Comparison of ENCODE assay signal across 24 mouse cellular contexts in genomic region chr6:115584176-115584575, GRCm38 (mm10). TPM values are rescaled to one million over a fixed set of nuclear protein-coding genes. Genes with fewer than 3 reads are reported as not detected.
DNase-seq lines count a peak whose midpoint lies in the region; ATAC-seq and TF ChIP-seq lines count a peak whose summit lies in the region.
"Had no signal": no experiment of that assay in that cellular context is flagged by ENCODE, and none has a peak within 500 bp of the region (broad histone marks: within the 10 kb centered on the region; RNA-seq: fewer than 3 reads in every experiment).

No protein-coding gene starts in this region.

- H3K4me1 ChIP-seq in kidney, embryonic 14.5 days (ENCODE audit: control insufficient read depth, insufficient read depth, low read length), result no peaks in the 10 kb centered on the region
- no peaks in the 10 kb centered on the region; the same call in 1 of the 2 replicates for H3K4me1 ChIP-seq in liver, postnatal 0 days (ENCODE audit: insufficient read depth)
- no peaks in the 10 kb centered on the region for H3K4me1 ChIP-seq in liver, embryonic 11.5 days (replicated peaks; ENCODE audit: control insufficient read depth, insufficient read depth, low read length)
- H3K4me1 ChIP-seq in stomach, postnatal 0 days (replicated peaks; ENCODE audit: control insufficient read depth, insufficient read depth), result no peaks in the 10 kb centered on the region
- no peaks in the 10 kb centered on the region for H3K4me1 ChIP-seq in forebrain, embryonic 11.5 days (replicated peaks; ENCODE audit: control insufficient read depth, insufficient read depth, low read length)
- H3K4me1 ChIP-seq in hindbrain, embryonic 16.5 days (ENCODE audit: control insufficient read depth, insufficient read depth, low read depth, low read length), result no peaks in the 10 kb centered on the region
- H3K4me1 ChIP-seq: embryonic facial prominence, embryonic 12.5 days; forebrain, embryonic 15.5 days; hindbrain, embryonic 12.5 days; midbrain, embryonic 15.5 days; stomach, embryonic 15.5 days had no signal

- DNase-seq in kidney, adult 18-20 months, result peak; percentile 18
- no peak for DNase-seq in liver, postnatal 0 days
- no peak for DNase-seq in liver, embryonic 11.5 days (ENCODE audit: low spot score)
- peak; percentile 71 for DNase-seq in adipocyte (ENCODE audit: low spot score)
- DNase-seq in stomach, postnatal 0 days (ENCODE audit: low spot score), result no peak
- no peak for DNase-seq in forebrain, embryonic 11.5 days (ENCODE audit: low spot score)
- DNase-seq: cerebellum, adult 9-10 months; gastrocnemius, postnatal 25 days; heart, postnatal 10 days; layer of hippocampus, adult 9-11 months; right cerebral cortex, postnatal 25 days; thymus, adult 2 months had no signal

- TF ChIP-seq CTCF in liver, postnatal 0 days (IDR thresholded peaks at IDR 0.05; ENCODE audit: low read depth), result peak; percentile 5; the same call in 1 of the 2 replicates
- peak; percentile 31; the same call in 1 of the 2 replicates for TF ChIP-seq CTCF in stomach, postnatal 0 days (IDR thresholded peaks at IDR 0.05; ENCODE audit: low read depth)

- no peak for TF ChIP-seq EP300 in liver, postnatal 0 days (IDR thresholded peaks at IDR 0.05; ENCODE audit: low read depth)
- TF ChIP-seq EP300 in stomach, postnatal 0 days (optimal IDR thresholded peaks at IDR 0.05), result no peak

- H3K27ac ChIP-seq in kidney, embryonic 14.5 days (ENCODE audit: low read depth, low read length), result no peak overlapping the region
- no peak overlapping the region for H3K27ac ChIP-seq in liver, postnatal 0 days (ENCODE audit: low read depth)
- H3K27ac ChIP-seq in liver, embryonic 11.5 days (ENCODE audit: low read depth, low read length), result no peak overlapping the region
- no peak overlapping the region for H3K27ac ChIP-seq in stomach, postnatal 0 days (replicated peaks)
- H3K27ac ChIP-seq in forebrain, embryonic 11.5 days (ENCODE audit: low read depth, low read length), result no peak overlapping the region
- no peak overlapping the region for H3K27ac ChIP-seq in hindbrain, embryonic 16.5 days (ENCODE audit: low read depth, low read length)
- H3K27ac ChIP-seq: embryonic facial prominence, embryonic 12.5 days; forebrain, embryonic 15.5 days; heart, embryonic 10.5 days; hindbrain, embryonic 12.5 days; liver, embryonic 14.5 days; midbrain, embryonic 15.5 days; stomach, embryonic 15.5 days had no signal

- H3K27me3 ChIP-seq in kidney, embryonic 14.5 days (ENCODE audit: control insufficient read depth, insufficient read depth, low read length), result no peaks in the 10 kb centered on the region
- H3K27me3 ChIP-seq in liver, postnatal 0 days (ENCODE audit: insufficient read depth, low read length), result no peaks in the 10 kb centered on the region
- H3K27me3 ChIP-seq in liver, embryonic 11.5 days (replicated peaks; ENCODE audit: control insufficient read depth, insufficient read depth, low read length), result no peaks in the 10 kb centered on the region
- no peaks in the 10 kb centered on the region for H3K27me3 ChIP-seq in stomach, postnatal 0 days (ENCODE audit: control insufficient read depth, insufficient read depth, low read length)
- H3K27me3 ChIP-seq in forebrain, embryonic 11.5 days (ENCODE audit: control insufficient read depth, insufficient read depth, low read length), result no peaks in the 10 kb centered on the region
- no peaks in the 10 kb centered on the region for H3K27me3 ChIP-seq in hindbrain, embryonic 16.5 days (replicated peaks; ENCODE audit: control insufficient read depth, insufficient read depth, low read length)
- H3K27me3 ChIP-seq: embryonic facial prominence, embryonic 12.5 days; forebrain, embryonic 15.5 days; hindbrain, embryonic 12.5 days; midbrain, embryonic 15.5 days; stomach, embryonic 15.5 days had no signal

- no peak for ATAC-seq in kidney, embryonic 14.5 days (ENCODE audit: low FRiP score, low TSS enrichment)
- no peak for ATAC-seq in liver, postnatal 0 days
- ATAC-seq in liver, embryonic 11.5 days (replicated peaks; ENCODE audit: low FRiP score), result no peak
- ATAC-seq in stomach, postnatal 0 days (ENCODE audit: low FRiP score, low TSS enrichment), result no peak
- ATAC-seq in forebrain, embryonic 11.5 days (replicated peaks; ENCODE audit: low FRiP score), result no peak
- ATAC-seq in hindbrain, embryonic 16.5 days, result no peak
- ATAC-seq: forebrain, embryonic 15.5 days; midbrain, embryonic 15.5 days had no signal

- H3K4me3 ChIP-seq in kidney, embryonic 14.5 days (ENCODE audit: low read length), result no peak overlapping the region
- no peak overlapping the region for H3K4me3 ChIP-seq in liver, postnatal 0 days (ENCODE audit: low read depth, low read length)
- no peak overlapping the region for H3K4me3 ChIP-seq in liver, embryonic 11.5 days (ENCODE audit: low read depth, low read length)
- no peak overlapping the region for H3K4me3 ChIP-seq in stomach, postnatal 0 days (ENCODE audit: low read depth, low read length)
- H3K4me3 ChIP-seq in forebrain, embryonic 11.5 days (ENCODE audit: low read depth, low read length), result no peak overlapping the region
- no peak overlapping the region for H3K4me3 ChIP-seq in hindbrain, embryonic 16.5 days (ENCODE audit: low read length)
- H3K4me3 ChIP-seq: embryonic facial prominence, embryonic 12.5 days; erythroblast, embryonic 14.5 days; forebrain, embryonic 15.5 days; heart, embryonic 10.5 days; hindbrain, embryonic 12.5 days; midbrain, embryonic 15.5 days; stomach, embryonic 15.5 days had no signal

- no peak overlapping the region for H3K9ac ChIP-seq in kidney, embryonic 14.5 days (ENCODE audit: low read depth, low read length)
- no peak overlapping the region for H3K9ac ChIP-seq in liver, postnatal 0 days (replicated peaks)
- H3K9ac ChIP-seq in liver, embryonic 11.5 days (ENCODE audit: low read depth, low read length), result no peak overlapping the region
- no peak overlapping the region for H3K9ac ChIP-seq in stomach, postnatal 0 days (ENCODE audit: low read length)
- H3K9ac ChIP-seq in forebrain, embryonic 11.5 days (ENCODE audit: low read length), result no peak overlapping the region
- no peak overlapping the region for H3K9ac ChIP-seq in hindbrain, embryonic 16.5 days (ENCODE audit: low read depth, low read length)
- H3K9ac ChIP-seq: embryonic facial prominence, embryonic 12.5 days; forebrain, embryonic 15.5 days; hindbrain, embryonic 12.5 days; liver, embryonic 14.5 days; midbrain, embryonic 15.5 days; stomach, embryonic 15.5 days had no signal

- peaks cover 4% of the 10 kb centered on the region; the same call in 1 of the 2 replicates for H3K36me3 ChIP-seq in kidney, embryonic 14.5 days (ENCODE audit: control insufficient read depth, insufficient read depth, low read length)
- no peaks in the 10 kb centered on the region for H3K36me3 ChIP-seq in liver, postnatal 0 days (replicated peaks; ENCODE audit: insufficient read depth, low read length)
- H3K36me3 ChIP-seq in liver, embryonic 11.5 days (ENCODE audit: control insufficient read depth, insufficient read depth, low read length), result no peaks in the 10 kb centered on the region
- H3K36me3 ChIP-seq in stomach, postnatal 0 days (ENCODE audit: control insufficient read depth, insufficient read depth, low read length), result no peaks in the 10 kb centered on the region
- H3K36me3 ChIP-seq in forebrain, embryonic 11.5 days (ENCODE audit: control insufficient read depth, insufficient read depth, low read length), result no peaks in the 10 kb centered on the region
- H3K36me3 ChIP-seq in hindbrain, embryonic 16.5 days (ENCODE audit: control insufficient read depth, insufficient read depth, low read length), result peaks cover 8% of the 10 kb centered on the region; the same call in 1 of the 2 replicates
- H3K36me3 ChIP-seq: stomach, embryonic 15.5 days had no signal

- H3K9me3 ChIP-seq in kidney, embryonic 14.5 days (ENCODE audit: control insufficient read depth, low read length), result no peaks in the 10 kb centered on the region
- H3K9me3 ChIP-seq in liver, postnatal 0 days (ENCODE audit: low read length), result no peaks in the 10 kb centered on the region
- H3K9me3 ChIP-seq in liver, embryonic 11.5 days (ENCODE audit: control insufficient read depth, low read length), result no peaks in the 10 kb centered on the region
- H3K9me3 ChIP-seq in stomach, postnatal 0 days (ENCODE audit: control insufficient read depth, low read length), result no peaks in the 10 kb centered on the region
- no peaks in the 10 kb centered on the region for H3K9me3 ChIP-seq in forebrain, embryonic 11.5 days (ENCODE audit: control insufficient read depth, low read length)
- no peaks in the 10 kb centered on the region for H3K9me3 ChIP-seq in hindbrain, embryonic 16.5 days (ENCODE audit: control insufficient read depth, low read length)
- H3K9me3 ChIP-seq: embryonic facial prominence, embryonic 12.5 days; forebrain, embryonic 15.5 days; G1E; heart, embryonic 10.5 days; hindbrain, embryonic 12.5 days; midbrain, embryonic 15.5 days; stomach, embryonic 15.5 days had no signal

- no peak overlapping the region for H3K4me2 ChIP-seq in kidney, embryonic 14.5 days (replicated peaks; ENCODE audit: low read depth, low read length)
- no peak overlapping the region for H3K4me2 ChIP-seq in liver, postnatal 0 days (ENCODE audit: low read depth, low read length)
- no peak overlapping the region for H3K4me2 ChIP-seq in liver, embryonic 11.5 days
- no peak overlapping the region for H3K4me2 ChIP-seq in stomach, postnatal 0 days (replicated peaks; ENCODE audit: low read depth)
- no peak overlapping the region for H3K4me2 ChIP-seq in forebrain, embryonic 11.5 days (ENCODE audit: low read depth, low read length, severe bottlenecking)
- no peak overlapping the region for H3K4me2 ChIP-seq in hindbrain, embryonic 16.5 days (ENCODE audit: low read length)
- H3K4me2 ChIP-seq: embryonic facial prominence, embryonic 12.5 days; forebrain, embryonic 15.5 days; hindbrain, embryonic 12.5 days; midbrain, embryonic 15.5 days; stomach, embryonic 15.5 days had no signal

- WGBS in kidney, embryonic 14.5 days, result 79% methylated on average over 3 of the region's 3 CpGs
- WGBS in liver, postnatal 0 days (ENCODE audit: insufficient replicate concordance), result 69% methylated on average over 3 of the region's 3 CpGs
- 68% methylated on average over 3 of the region's 3 CpGs for WGBS in liver, embryonic 11.5 days
- WGBS in stomach, postnatal 0 days, result 72% methylated on average over 3 of the region's 3 CpGs
- WGBS in forebrain, embryonic 11.5 days, result 83% methylated on average over 3 of the region's 3 CpGs
- 72% methylated on average over 3 of the region's 3 CpGs for WGBS in hindbrain, embryonic 16.5 days

RNA-seq across cellular contexts. Expression of gene Mkrn2os, which starts 8.2 kb away (rescaled TPM):
- polyA plus RNA-seq in kidney, embryonic 14.5 days (2014; fragmentation: Nextera tagmentation; extraction: Ambion mirVana), result 5.2 and 5.8 TPM in 2 replicates
- 14.8 and 16.5 TPM in 2 replicates for polyA plus RNA-seq in liver, postnatal 0 days (2015; fragmentation: Nextera tagmentation; extraction: Ambion mirVana)
- 5.6 and 6.3 TPM in 2 replicates for polyA plus RNA-seq in liver, embryonic 11.5 days (2014; fragmentation: Nextera tagmentation; extraction: Ambion mirVana)
- polyA plus RNA-seq in stomach, postnatal 0 days (2015; fragmentation: Nextera tagmentation; extraction: Ambion mirVana), result 27.4 and 30.5 TPM in 2 replicates
- polyA plus RNA-seq in forebrain, embryonic 11.5 days (2014; fragmentation: Nextera tagmentation; extraction: Ambion mirVana), result 0.29 TPM in 1 of 2 replicates, not detected in the other
- polyA plus RNA-seq in hindbrain, embryonic 16.5 days (2015; fragmentation: Nextera tagmentation; extraction: Ambion mirVana), result 0.29 and 0.46 TPM in 2 replicates
- polyA plus RNA-seq: erythroblast, embryonic 14.5 days; G1E; limb, embryonic 11.5 days had no signal

RNA-seq across cellular contexts. Expression of gene Mkrn2, which starts 17.5 kb away (rescaled TPM):
- polyA plus RNA-seq in kidney, embryonic 14.5 days (2014; fragmentation: Nextera tagmentation; extraction: Ambion mirVana), result 18.7 and 33.4 TPM in 2 replicates
- polyA plus RNA-seq in liver, postnatal 0 days (2015; fragmentation: Nextera tagmentation; extraction: Ambion mirVana), result 9.6 and 11.6 TPM in 2 replicates
- 21.5 and 25.1 TPM in 2 replicates for polyA plus RNA-seq in liver, embryonic 11.5 days (2014; fragmentation: Nextera tagmentation; extraction: Ambion mirVana)
- polyA plus RNA-seq in stomach, postnatal 0 days (2015; fragmentation: Nextera tagmentation; extraction: Ambion mirVana), result 17.8 and 19.4 TPM in 2 replicates
- 23.4 and 26.2 TPM in 2 replicates for polyA plus RNA-seq in forebrain, embryonic 11.5 days (2014; fragmentation: Nextera tagmentation; extraction: Ambion mirVana)
- 38.0 and 39.0 TPM in 2 replicates for polyA plus RNA-seq in hindbrain, embryonic 16.5 days (2015; fragmentation: Nextera tagmentation; extraction: Ambion mirVana)

RNA-seq across cellular contexts. Expression of gene Tsen2, which starts 39.7 kb away (rescaled TPM):
- 26.1 and 33.4 TPM in 2 replicates for polyA plus RNA-seq in kidney, embryonic 14.5 days (2014; fragmentation: Nextera tagmentation; extraction: Ambion mirVana)
- polyA plus RNA-seq in liver, postnatal 0 days (2015; fragmentation: Nextera tagmentation; extraction: Ambion mirVana), result 7.1 and 7.5 TPM in 2 replicates
- polyA plus RNA-seq in liver, embryonic 11.5 days (2014; fragmentation: Nextera tagmentation; extraction: Ambion mirVana), result 33.1 and 36.8 TPM in 2 replicates
- 10.0 and 11.1 TPM in 2 replicates for polyA plus RNA-seq in stomach, postnatal 0 days (2015; fragmentation: Nextera tagmentation; extraction: Ambion mirVana)
- polyA plus RNA-seq in forebrain, embryonic 11.5 days (2014; fragmentation: Nextera tagmentation; extraction: Ambion mirVana), result 33.8 and 34.6 TPM in 2 replicates
- 32.0 and 38.5 TPM in 2 replicates for polyA plus RNA-seq in hindbrain, embryonic 16.5 days (2015; fragmentation: Nextera tagmentation; extraction: Ambion mirVana)

Comparison
In these comparisons a context has a peak if more than half of its experiments do, and no peak if none do; other contexts are left out.
1. DNase-seq: peak in kidney, adult 18-20 months (single experiment) and adipocyte (single experiment); none in liver, postnatal 0 days (single experiment), liver, embryonic 11.5 days (single experiment), stomach, postnatal 0 days (single experiment) and forebrain, embryonic 11.5 days (single experiment).